Mouse (Mus musculus) yolk sac, embryonic 10.5 days (tissue): Measurements from ENCODE around the gene Pla2g4a.

Experiments used
- DNase-seq: peaks from one replicate; pipeline ENCODE4 v3.0.0-alpha.2; 2017; ENCODE audit warnings: low spot score

Pla2g4a gene

DNA sequence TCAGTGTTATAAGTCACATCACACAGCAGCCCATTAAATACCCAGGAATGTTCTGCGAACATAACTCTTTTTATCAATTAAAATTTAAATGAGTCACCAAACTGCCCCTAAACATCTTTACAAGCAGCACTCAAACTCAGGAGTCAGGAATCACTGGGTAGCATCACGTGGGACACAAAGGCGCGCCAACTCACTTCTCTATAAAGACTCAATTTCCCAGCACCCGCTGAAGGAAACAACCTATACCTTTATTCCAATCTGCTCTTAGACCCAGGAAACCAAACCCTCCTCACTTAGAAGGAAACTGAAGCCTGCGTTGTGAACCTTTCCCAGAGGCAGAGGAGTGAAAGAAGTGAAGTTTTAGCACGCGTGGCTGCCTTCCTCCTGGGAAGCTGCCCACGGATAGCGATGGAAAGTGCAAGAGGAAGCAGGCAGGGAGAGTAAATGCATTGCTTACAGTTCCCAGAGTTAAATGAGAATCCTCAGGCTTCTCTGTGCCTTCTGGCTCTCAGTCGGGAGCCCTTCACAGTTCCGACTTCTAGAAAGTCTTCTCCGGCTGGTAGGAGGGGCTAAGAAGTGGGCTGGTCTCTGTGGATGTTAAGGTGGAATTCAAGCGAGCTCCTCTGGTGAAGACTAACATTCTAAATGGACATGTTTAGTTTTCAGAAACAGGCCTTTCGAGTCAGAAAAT is at the start of gene Pla2g4a:
Gene Pla2g4a (minus strand): TSS at position 557 of the 691 bp plus-strand sequence.
- DNase-seq = peak; percentile 50

DNA sequence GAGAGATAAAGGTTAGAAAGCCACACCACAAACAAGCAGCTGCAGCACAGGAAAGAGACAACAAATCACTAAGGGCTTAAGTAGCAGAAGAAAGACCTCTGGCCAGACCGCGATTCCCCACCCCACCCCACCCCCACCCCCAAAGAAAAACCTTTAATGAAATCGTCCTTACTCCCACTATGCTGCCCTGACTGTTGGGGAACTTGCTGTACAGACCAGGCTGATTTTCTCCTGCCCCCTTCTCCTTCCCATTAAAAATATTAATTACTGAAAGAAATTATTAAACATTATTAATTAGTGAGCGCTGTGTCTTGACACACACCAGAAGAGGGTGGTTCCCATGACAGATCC is 49.5 kb upstream of the Pla2g4a start:
- no peak for DNase-seq

DNA sequence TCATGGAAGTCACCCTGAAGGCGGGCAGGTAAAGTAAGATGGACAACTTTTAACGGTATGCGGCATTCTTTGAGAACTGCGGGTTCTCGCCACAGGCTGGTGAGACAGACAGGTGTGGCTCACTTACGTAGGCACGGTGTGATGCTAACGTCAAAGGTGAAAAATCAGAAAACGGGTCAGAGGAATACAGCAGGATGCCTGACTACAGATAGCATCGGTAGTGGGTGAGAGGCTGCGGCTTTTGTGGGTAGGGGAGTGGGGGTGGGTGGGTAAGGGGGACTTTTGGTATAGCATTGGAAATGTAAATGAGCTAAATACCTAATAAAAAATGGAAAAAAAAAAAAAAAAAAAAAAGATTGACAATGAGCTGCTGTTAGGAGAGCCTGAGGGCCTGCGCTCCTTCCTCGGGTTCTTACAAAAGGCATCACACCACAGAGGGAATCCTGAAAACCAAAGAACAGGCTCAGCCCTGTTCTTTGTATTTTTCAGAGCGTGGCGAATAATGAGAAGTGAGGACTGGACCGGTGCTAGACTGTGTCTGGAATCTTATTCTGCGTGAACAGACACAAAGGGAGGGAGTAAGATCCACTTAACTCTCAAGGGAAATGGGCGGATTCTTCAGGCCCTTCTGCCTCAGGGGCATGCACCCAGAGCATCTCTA is 49.0 kb upstream of the Pla2g4a start:
- DNase-seq = no peak

- no peak for DNase-seq
Observed at GRCm38 (mm10) chr1:150009134-150009533, 48.0 kb upstream of the Pla2g4a start.

DNA sequence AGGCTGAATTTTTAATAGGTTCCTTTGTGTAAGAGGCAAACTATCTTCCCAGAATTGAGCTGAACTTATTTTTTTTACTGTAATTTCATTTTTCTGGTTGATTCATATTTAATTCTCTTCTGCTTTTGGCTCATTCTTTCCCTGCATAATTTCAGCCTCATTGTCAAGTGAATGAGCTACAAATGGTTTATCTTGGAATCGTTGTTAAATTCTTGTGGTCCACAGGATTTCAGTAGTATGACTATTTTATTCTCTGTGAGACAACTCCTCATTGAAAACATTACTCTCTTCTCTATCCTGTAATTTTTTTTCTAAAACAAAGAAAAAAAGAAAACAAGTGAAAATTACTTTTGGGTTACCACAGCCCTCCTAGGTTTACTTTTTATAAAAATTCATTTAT is 14.5 kb upstream of the Pla2g4a start:
- DNase-seq = no peak

DNA sequence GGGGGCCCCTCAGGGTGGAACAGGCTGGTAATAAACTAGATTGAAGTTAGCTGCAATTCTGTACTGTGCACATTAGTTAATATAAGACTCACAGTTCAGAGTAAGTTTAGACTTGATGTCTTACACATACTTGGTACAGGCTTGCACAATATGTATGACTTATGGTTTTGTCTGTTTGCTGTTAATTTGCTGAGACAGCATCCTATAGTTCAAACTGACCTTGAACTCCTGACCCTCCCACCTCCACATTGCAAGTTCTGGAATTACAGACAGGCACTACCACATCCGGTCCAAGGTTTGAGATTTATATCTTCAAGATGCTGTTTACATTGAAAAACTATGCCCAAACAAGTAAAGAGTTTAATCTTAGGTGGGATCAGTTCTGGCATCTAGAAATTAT is 4.7 kb upstream of the Pla2g4a start:
- DNase-seq = no peak

DNA sequence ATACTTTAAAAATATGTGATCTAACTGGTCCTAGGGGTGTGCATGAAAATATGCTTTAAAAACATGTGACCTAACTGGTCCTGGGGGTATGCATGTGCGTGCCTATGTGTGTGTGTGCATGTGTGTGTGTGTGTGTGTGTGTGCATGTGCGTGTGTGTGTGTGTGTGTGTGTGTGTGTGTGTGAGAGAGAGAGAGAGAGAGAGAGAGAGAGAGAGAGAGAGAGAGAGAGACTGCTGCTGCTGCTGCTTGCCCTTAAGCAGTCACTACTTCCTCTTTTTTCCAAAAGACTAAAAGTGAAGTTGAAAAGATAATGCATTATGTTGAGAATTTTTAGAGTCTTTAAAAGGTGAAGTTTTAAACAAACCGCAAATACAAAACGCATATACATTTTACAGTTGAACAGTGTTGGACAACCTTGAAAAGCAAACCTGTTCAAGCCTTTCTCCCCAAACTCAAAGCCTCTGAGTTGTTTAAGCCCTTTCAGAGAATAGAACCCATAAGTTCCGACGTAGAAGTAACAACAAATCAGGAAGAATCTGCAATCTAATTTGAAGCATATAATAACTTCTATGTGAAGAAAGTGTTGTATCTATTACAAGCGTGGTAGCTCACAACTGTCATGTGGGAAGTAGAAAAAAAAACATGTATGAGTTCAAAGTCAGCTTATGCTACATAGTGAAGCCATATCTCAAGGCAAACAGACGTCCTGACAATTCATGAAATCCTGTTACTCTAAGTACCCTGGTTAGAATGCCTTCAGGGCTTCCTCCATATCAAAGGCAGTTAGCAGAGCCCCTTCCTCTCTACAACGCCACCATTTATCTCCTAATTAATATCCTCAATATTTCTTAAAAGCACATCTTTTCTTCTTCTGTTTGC is 574 bp upstream of the Pla2g4a start:
- DNase-seq = no peak

GRCm38 (mm10) chr1:149960251-149960650 is 839 bp downstream of the Pla2g4a start:
- no peak for DNase-seq

DNA sequence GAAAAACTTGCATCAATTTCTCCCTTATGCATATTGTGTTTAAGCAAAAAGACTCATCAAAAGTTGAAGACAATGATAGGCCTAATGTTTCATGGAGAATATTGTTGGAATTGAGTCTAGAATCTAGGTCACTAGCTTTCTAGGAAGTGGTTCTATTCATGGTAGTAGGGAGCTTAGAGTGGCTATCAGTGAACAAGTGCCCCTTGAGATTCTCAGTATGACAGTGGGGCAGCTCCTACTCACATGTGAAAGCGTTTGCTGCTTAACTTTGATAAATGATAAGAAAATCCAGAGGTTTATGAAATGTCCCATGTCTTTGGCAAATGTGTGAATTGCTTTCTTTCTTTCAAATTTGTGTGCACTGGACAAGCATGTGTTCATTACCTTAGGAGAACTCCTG is 2.0 kb downstream of the Pla2g4a start:
- no peak for DNase-seq

DNA sequence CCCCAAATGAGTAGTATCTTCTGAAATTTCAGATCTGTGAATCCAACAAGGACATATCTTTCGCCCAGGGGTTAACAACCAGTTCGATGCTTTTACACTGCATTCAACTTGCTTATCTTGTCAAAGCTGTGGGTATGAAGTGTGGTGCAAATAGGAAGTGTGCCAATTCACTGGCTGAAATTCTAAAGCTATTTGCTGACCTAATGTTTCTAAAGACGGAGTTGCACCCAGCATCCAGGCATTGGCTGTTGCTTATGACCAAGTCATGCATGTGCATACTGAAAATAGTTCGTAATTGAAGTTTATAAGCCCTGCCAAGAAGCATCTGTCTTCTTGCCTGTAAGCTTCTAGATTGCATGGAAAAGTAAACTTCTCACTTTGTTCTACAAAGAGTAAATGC is 5.6 kb downstream of the Pla2g4a start:
- no peak for DNase-seq

- no peak for DNase-seq
Observed at GRCm38 (mm10) chr1:149954026-149954425, 7.1 kb downstream of the Pla2g4a start.

GRCm38 (mm10) chr1:149952050-149952449 is 9.0 kb downstream of the Pla2g4a start:
- no peak for DNase-seq

- no peak for DNase-seq
Observed at GRCm38 (mm10) chr1:149950656-149951055, 10.4 kb downstream of the Pla2g4a start.

DNA sequence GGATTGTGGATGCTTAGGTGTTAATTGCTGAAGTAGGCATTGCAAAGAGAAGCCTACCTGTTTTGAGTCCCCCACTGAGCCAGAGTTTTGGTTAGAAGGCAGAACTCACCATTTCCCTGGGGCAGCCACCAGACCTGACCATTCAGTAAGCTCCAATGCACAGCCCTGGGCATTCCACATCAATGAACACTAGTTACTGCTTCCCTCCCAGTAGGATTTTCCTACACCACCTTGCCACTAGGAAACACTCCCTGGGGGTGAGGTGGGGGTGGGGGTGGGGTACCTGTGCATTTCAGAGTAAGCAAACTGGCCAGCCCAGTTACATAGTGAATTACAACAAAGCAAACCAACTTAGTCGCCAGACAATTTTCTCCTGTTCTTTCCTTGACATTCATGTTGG is 10.8 kb downstream of the Pla2g4a start:
- DNase-seq = no peak

DNA sequence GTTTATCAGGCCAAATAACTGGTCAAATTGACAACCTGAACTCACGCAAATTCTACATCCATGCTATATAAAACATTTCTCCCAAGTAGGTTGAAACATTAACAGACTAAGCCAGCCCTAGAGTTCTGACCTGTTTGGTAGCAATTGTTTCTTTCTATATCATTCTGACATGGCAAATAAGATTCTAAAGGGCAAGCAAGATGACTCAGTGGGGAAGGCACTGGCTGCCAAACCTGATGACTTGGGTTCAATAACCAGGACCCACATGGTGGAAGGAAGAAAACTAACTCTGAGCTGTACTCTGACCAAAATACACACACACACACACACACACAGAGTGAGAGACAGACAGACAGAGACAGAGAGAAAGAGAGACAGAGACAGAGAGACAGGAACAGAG is 11.8 kb downstream of the Pla2g4a start:
- DNase-seq = no peak

- DNase-seq = no peak
Observed at GRCm38 (mm10) chr1:149948066-149948825, 12.8 kb downstream of the Pla2g4a start.

DNA sequence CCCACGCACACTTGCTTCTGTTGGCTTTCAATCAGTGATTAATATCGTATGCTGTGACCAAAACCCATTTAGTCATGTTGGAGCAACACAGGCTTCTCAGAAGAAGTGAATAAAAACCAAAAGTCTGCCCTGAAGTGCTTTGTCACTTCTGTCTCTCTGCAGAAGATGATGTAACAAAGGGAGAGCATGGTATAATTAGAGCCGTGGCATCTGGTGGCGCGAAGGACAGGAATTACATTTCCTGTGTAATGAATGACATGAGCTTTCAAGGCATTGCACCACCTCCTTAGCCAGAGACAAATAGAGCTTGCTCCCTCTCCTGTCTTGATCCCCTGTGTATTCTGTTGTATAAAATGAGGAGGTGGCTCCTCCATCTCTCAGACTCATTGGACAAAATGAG is 14.1 kb downstream of the Pla2g4a start:
- no peak for DNase-seq

DNA sequence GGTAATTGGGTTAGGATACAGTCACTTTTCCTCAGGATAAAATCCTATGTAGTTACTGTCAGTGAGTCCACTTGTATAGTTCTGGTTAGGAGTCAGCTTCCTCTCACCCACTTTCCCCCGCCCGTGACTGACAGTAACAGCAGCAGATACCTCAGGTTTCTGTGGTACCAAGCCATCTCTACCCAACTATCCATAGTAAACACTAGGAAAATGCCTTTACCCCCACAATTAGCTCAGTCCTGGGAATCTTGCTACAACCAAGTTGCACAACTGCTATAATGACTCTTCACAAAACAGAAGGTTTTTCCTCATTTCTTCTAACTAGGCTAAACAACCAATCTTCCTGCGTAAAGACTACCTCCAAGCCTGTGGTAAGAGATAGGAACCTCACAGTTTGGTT is 14.7 kb downstream of the Pla2g4a start:
- DNase-seq = no peak

- no peak for DNase-seq
Observed at GRCm38 (mm10) chr1:149943611-149944010, 17.5 kb downstream of the Pla2g4a start.

- no peak for DNase-seq
Observed at GRCm38 (mm10) chr1:149940301-149940700, 20.8 kb downstream of the Pla2g4a start.

- DNase-seq = no peak
Observed at GRCm38 (mm10) chr1:149939261-149940032, 21.6 kb downstream of the Pla2g4a start.
